Mouse (Mus musculus) MEL (cell line): ENCODE data around the gene Snx3.

Source experiments
- JUND ChIP-seq: IDR thresholded peaks from 2 replicates; pipeline ENCODE4 v1.6.1; 2011; ENCODE audit warnings: low read depth, mild to moderate bottlenecking, improper control_type of control experiment, low read length
- MAZ ChIP-seq: IDR thresholded peaks from 2 replicates; pipeline ENCODE4 v1.6.1; 2012; ENCODE audit warnings: low read depth, mild to moderate bottlenecking, inconsistent platforms, low read length, improper control_type of control experiment
- MYC ChIP-seq: IDR thresholded peaks from 2 replicates; pipeline ENCODE4 v1.6.1; 2011; ENCODE audit warnings: low read depth, mild to moderate bottlenecking, low read length, improper control_type of control experiment, moderate library complexity
- POLR2A ChIP-seq, 2 experiments: IDR thresholded peaks; 2 replicates each; pipeline ENCODE4 v1.6.1; 2011 to 2012; ENCODE audit warnings: low read length in 2 of 2, mild to moderate bottlenecking in 2 of 2, control low read depth in 1 of 2, improper control_type of control experiment in 1 of 2, low read depth in 1 of 2, moderate library complexity in 1 of 2; ENCODE audit not compliant: control insufficient read depth in 1 of 2, insufficient read depth in 1 of 2, poor library complexity in 1 of 2
- TCF12 ChIP-seq: IDR thresholded peaks from 2 replicates; pipeline ENCODE4 v1.6.1; 2014; ENCODE audit warnings: low read depth, mild to moderate bottlenecking, inconsistent platforms, low read length, improper control_type of control experiment, moderate library complexity

- TF ChIP-seq TCF12: no peak
- TF ChIP-seq JUND: no peak
- no peak for TF ChIP-seq POLR2A (IDR thresholded peaks at IDR 0.05; ENCODE audit: control insufficient read depth in 1 of 2, insufficient read depth in 1 of 2, low read depth in 1 of 2, low read length in 2 of 2, poor library complexity in 1 of 2)
- no peak for TF ChIP-seq MYC
- no peak for TF ChIP-seq MAZ
Observed at GRCm38 (mm10) chr10:42474946-42475514, 26.8 kb upstream of the Snx3 start.
